Mouse (Mus musculus): ENCODE measurements around the gene Lypd6b. TPM values are rescaled to one million over a fixed set of nuclear protein-coding genes. Genes with fewer than 3 reads are reported as not detected.

Lypd6b gene
- polyA plus RNA-seq, 1 experiment, result 0.20 TPM

GRCm38 (mm10) chr2:49937621-49938020 lies 150.1 kb downstream of the Lypd6b start:
- Histone ChIP-seq H3K36me3 (ENCODE audit: control insufficient read depth, insufficient read depth, low read length) (no peaks in the 10 kb centered on the region), H3K4me3 (ENCODE audit: control insufficient read depth, low read depth, low read length) (no peak overlapping the region), H3K4me1 (ENCODE audit: control insufficient read depth, insufficient read depth, low read length) (no peaks in the 10 kb centered on the region), H3K27me3 (ENCODE audit: control insufficient read depth, insufficient read depth, low read length) (no peaks in the 10 kb centered on the region), H3K27ac (ENCODE audit: control insufficient read depth, insufficient read depth, low read depth, low read length) (no peak overlapping the region)
- no peak for TF ChIP-seq POLR2A (IDR thresholded peaks at IDR 0.05; ENCODE audit: control insufficient read depth, low read depth, low read length)

- no peaks in the 10 kb centered on the region for H3K36me3 ChIP-seq (ENCODE audit: control insufficient read depth, insufficient read depth, low read length)
- no peak overlapping the region for H3K27ac ChIP-seq (ENCODE audit: control insufficient read depth, insufficient read depth, low read depth, low read length)
- H3K4me1 ChIP-seq (ENCODE audit: control insufficient read depth, insufficient read depth, low read length), result no peaks in the 10 kb centered on the region
- TF ChIP-seq POLR2A (IDR thresholded peaks at IDR 0.05; ENCODE audit: control insufficient read depth, low read depth, low read length) (no peak), CTCF (IDR thresholded peaks at IDR 0.05; ENCODE audit: control insufficient read depth, insufficient read depth, insufficient replicate concordance, low read depth, low read length) (no peak)
- H3K27me3 ChIP-seq (ENCODE audit: control insufficient read depth, insufficient read depth, low read length), result no peaks in the 10 kb centered on the region
- no peak overlapping the region for H3K4me3 ChIP-seq (ENCODE audit: control insufficient read depth, low read depth, low read length)
These were observed 150.8 kb downstream of the Lypd6b start for GRCm38 (mm10) chr2:49938246-49938645.

- Histone ChIP-seq H3K4me1 (ENCODE audit: control insufficient read depth, insufficient read depth, low read length) (no peaks in the 10 kb centered on the region), H3K4me3 (ENCODE audit: control insufficient read depth, low read depth, low read length) (no peak overlapping the region), H3K27ac (ENCODE audit: control insufficient read depth, insufficient read depth, low read depth, low read length) (no peak overlapping the region), H3K27me3 (ENCODE audit: control insufficient read depth, insufficient read depth, low read length) (no peaks in the 10 kb centered on the region), H3K36me3 (ENCODE audit: control insufficient read depth, insufficient read depth, low read length) (no peaks in the 10 kb centered on the region)
- TF ChIP-seq POLR2A (IDR thresholded peaks at IDR 0.05; ENCODE audit: control insufficient read depth, low read depth, low read length) (no peak), CTCF (IDR thresholded peaks at IDR 0.05; ENCODE audit: control insufficient read depth, insufficient read depth, insufficient replicate concordance, low read depth, low read length) (no peak)
These were observed 152.9 kb downstream of the Lypd6b start for GRCm38 (mm10) chr2:49940372-49940771.

- TF ChIP-seq CTCF (IDR thresholded peaks at IDR 0.05; ENCODE audit: control insufficient read depth, insufficient read depth, insufficient replicate concordance, low read depth, low read length) (no peak), POLR2A (IDR thresholded peaks at IDR 0.05; ENCODE audit: control insufficient read depth, low read depth, low read length) (no peak)
- no peak overlapping the region for H3K4me3 ChIP-seq (ENCODE audit: control insufficient read depth, low read depth, low read length)
- no peaks in the 10 kb centered on the region for H3K36me3 ChIP-seq (ENCODE audit: control insufficient read depth, insufficient read depth, low read length)
- no peaks in the 10 kb centered on the region for H3K27me3 ChIP-seq (ENCODE audit: control insufficient read depth, insufficient read depth, low read length)
- no peaks in the 10 kb centered on the region for H3K4me1 ChIP-seq (ENCODE audit: control insufficient read depth, insufficient read depth, low read length)
- no peak overlapping the region for H3K27ac ChIP-seq (ENCODE audit: control insufficient read depth, insufficient read depth, low read depth, low read length)
These were observed 154.6 kb downstream of the Lypd6b start for GRCm38 (mm10) chr2:49942100-49942499.

- TF ChIP-seq CTCF (IDR thresholded peaks at IDR 0.05; ENCODE audit: control insufficient read depth, insufficient read depth, insufficient replicate concordance, low read depth, low read length) (no peak), POLR2A (IDR thresholded peaks at IDR 0.05; ENCODE audit: control insufficient read depth, low read depth, low read length) (no peak)
- H3K4me1 ChIP-seq (ENCODE audit: control insufficient read depth, insufficient read depth, low read length), result no peaks in the 10 kb centered on the region
- no peaks in the 10 kb centered on the region for H3K36me3 ChIP-seq (ENCODE audit: control insufficient read depth, insufficient read depth, low read length)
- H3K27me3 ChIP-seq (ENCODE audit: control insufficient read depth, insufficient read depth, low read length), result no peaks in the 10 kb centered on the region
- H3K4me3 ChIP-seq (ENCODE audit: control insufficient read depth, low read depth, low read length), result no peak overlapping the region
- H3K27ac ChIP-seq (ENCODE audit: control insufficient read depth, insufficient read depth, low read depth, low read length), result no peak overlapping the region
These were observed 164.2 kb downstream of the Lypd6b start for GRCm38 (mm10) chr2:49951681-49952080.

- no peaks in the 10 kb centered on the region for H3K36me3 ChIP-seq (ENCODE audit: control insufficient read depth, insufficient read depth, low read length)
- TF ChIP-seq POLR2A (IDR thresholded peaks at IDR 0.05; ENCODE audit: control insufficient read depth, low read depth, low read length) (no peak), CTCF (IDR thresholded peaks at IDR 0.05; ENCODE audit: control insufficient read depth, insufficient read depth, insufficient replicate concordance, low read depth, low read length) (no peak)
- H3K4me3 ChIP-seq (ENCODE audit: control insufficient read depth, low read depth, low read length), result no peak overlapping the region
- H3K27ac ChIP-seq (ENCODE audit: control insufficient read depth, insufficient read depth, low read depth, low read length), result no peak overlapping the region
- H3K4me1 ChIP-seq (ENCODE audit: control insufficient read depth, insufficient read depth, low read length), result no peaks in the 10 kb centered on the region
- H3K27me3 ChIP-seq (ENCODE audit: control insufficient read depth, insufficient read depth, low read length), result no peaks in the 10 kb centered on the region
These were observed 165.3 kb downstream of the Lypd6b start for GRCm38 (mm10) chr2:49952632-49953293.

GRCm38 (mm10) chr2:49957449-49957848 lies 170.0 kb downstream of the Lypd6b start:
- H3K27me3 ChIP-seq (ENCODE audit: control insufficient read depth, insufficient read depth, low read length), result no peaks in the 10 kb centered on the region
- no peak for TF ChIP-seq POLR2A (IDR thresholded peaks at IDR 0.05; ENCODE audit: control insufficient read depth, low read depth, low read length)
- no peak for TF ChIP-seq CTCF (IDR thresholded peaks at IDR 0.05; ENCODE audit: control insufficient read depth, insufficient read depth, insufficient replicate concordance, low read depth, low read length)
- no peak overlapping the region for H3K27ac ChIP-seq (ENCODE audit: control insufficient read depth, insufficient read depth, low read depth, low read length)
- H3K36me3 ChIP-seq (ENCODE audit: control insufficient read depth, insufficient read depth, low read length), result no peaks in the 10 kb centered on the region
- H3K4me1 ChIP-seq (ENCODE audit: control insufficient read depth, insufficient read depth, low read length), result no peaks in the 10 kb centered on the region
- no peak overlapping the region for H3K4me3 ChIP-seq (ENCODE audit: control insufficient read depth, low read depth, low read length)

- no peaks in the 10 kb centered on the region for H3K27me3 ChIP-seq (ENCODE audit: control insufficient read depth, insufficient read depth, low read length)
- TF ChIP-seq POLR2A (IDR thresholded peaks at IDR 0.05; ENCODE audit: control insufficient read depth, low read depth, low read length) (no peak), CTCF (IDR thresholded peaks at IDR 0.05; ENCODE audit: control insufficient read depth, insufficient read depth, insufficient replicate concordance, low read depth, low read length) (no peak)
These were observed 174.5 kb downstream of the Lypd6b start for GRCm38 (mm10) chr2:49961991-49962390.

More at GRCm38 (mm10) chr2:49961991-49962390, 174.5 kb downstream of the Lypd6b start:
- H3K4me1 ChIP-seq (ENCODE audit: control insufficient read depth, insufficient read depth, low read length), result no peaks in the 10 kb centered on the region
- H3K4me3 ChIP-seq (ENCODE audit: control insufficient read depth, low read depth, low read length), result no peak overlapping the region
- no peak overlapping the region for H3K27ac ChIP-seq (ENCODE audit: control insufficient read depth, insufficient read depth, low read depth, low read length)
- no peaks in the 10 kb centered on the region for H3K36me3 ChIP-seq (ENCODE audit: control insufficient read depth, insufficient read depth, low read length)

Data from testis, adult 2 months (tissue).